Mouse (Mus musculus) testis, adult 2 months (tissue): ENCODE results near the gene Amotl2.

Source experiments
- CTCF ChIP-seq: fragments of 200-500 bp; IDR thresholded peaks from 2 replicates; pipeline ENCODE4 v1.5.1; 2012; ENCODE audit warnings: low read depth, mild to moderate bottlenecking, inconsistent platforms, low read length, moderate library complexity; ENCODE audit not compliant: control insufficient read depth, insufficient read depth, insufficient replicate concordance
- POLR2A ChIP-seq: fragments of 200-500 bp; IDR thresholded peaks from 2 replicates; pipeline ENCODE4 v1.6.1; 2012; ENCODE audit warnings: low read depth, mild to moderate bottlenecking, inconsistent platforms, low read length, moderate library complexity; ENCODE audit not compliant: control insufficient read depth

DNA sequence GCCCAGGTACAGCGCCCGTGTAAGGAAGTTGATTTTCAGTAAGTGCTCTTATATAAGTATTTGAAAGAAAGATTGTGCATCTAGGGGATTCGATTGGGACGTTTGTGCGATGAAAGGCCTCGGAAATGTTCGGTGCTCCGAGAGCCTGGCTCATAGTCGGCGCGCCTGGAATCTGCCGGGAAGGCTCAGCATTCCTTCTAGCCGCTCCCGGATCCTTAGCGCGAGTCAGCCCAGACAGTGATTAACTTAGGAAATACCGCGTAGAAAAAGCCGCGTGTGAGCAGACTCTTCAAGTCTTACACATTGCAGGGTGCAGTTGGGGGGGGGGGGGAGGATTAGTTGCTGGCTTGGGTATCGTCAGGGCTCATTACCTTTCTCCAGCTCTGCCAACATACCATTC lies 2.2 kb downstream of the Amotl2 start:
- TF ChIP-seq POLR2A (no peak), CTCF (no peak)
